Mouse (Mus musculus): Measurements from ENCODE around the gene Actl6a.

DNA sequence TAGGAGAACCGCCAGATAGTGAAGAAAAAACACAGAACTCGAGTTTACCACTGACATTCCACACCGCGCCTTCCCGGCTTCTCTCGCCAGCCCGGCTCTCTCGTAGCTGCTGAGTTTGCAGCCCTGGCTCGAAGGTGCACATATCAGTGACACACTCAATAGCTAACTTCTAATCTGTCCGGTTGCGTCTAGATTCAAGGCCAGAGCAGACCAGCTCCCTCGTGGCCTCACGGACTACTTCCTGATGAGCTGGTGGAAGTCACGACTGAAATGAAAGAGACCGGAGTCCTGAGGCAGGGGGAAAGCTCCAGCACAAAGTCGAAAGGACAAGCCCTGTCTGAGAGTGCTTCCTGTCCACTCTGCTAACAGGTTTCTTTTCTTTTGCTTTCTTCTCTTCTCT, 47.3 kb upstream of the Actl6a start:
- TF ChIP-seq CTCF (IDR thresholded peaks at IDR 0.05; ENCODE audit: low read depth, low read length) (no peak), GATA1 (IDR thresholded peaks at IDR 0.05; ENCODE audit: borderline replicate concordance, low read length) (no peak), TAL1 (conservative IDR thresholded peaks at IDR 0.05; ENCODE audit: low read depth, low read length) (no peak), POLR2AphosphoS5 (IDR thresholded peaks at IDR 0.05; ENCODE audit: insufficient replicate concordance, low read depth, low read length) (no peak)
